Mouse (Mus musculus) liver, embryonic 13.5 days (tissue): ENCODE measurements around the gene Usp29. TPM values are rescaled to one million over a fixed set of nuclear protein-coding genes. Genes with fewer than 3 reads are reported as not detected.
A peak's percentile ranks its signal among the peaks of the same experiment; 100 is the strongest.

ENCODE experiments used
- ATAC-seq: fragments of 200-750 bp; cut with Nextera tagmentation; 2 replicates; pipeline ENCODE4 v1.8.0; 2017; ENCODE audit warnings: low read depth, mild to moderate bottlenecking, moderate number of reproducible peaks, moderate library complexity
- DNase-seq: peaks from one replicate; pipeline ENCODE4 v3.0.0; 2022
- H3K27ac ChIP-seq: fragments of 300-500 bp; sonication (generic); 2 replicates; pipeline ENCODE4 v1.5.1; 2015; ENCODE audit warnings: moderate library complexity, mild to moderate bottlenecking, inconsistent platforms
- H3K27me3 ChIP-seq: fragments of 300-500 bp; sonication (generic); 2 replicates; pipeline ENCODE4 v1.6.1; 2015; ENCODE audit warnings: mild to moderate bottlenecking, inconsistent platforms
- H3K36me3 ChIP-seq: fragments of 300-500 bp; sonication (generic); 2 replicates; pipeline ENCODE4 v1.6.1; 2015; ENCODE audit warnings: mild to moderate bottlenecking, inconsistent platforms
- H3K4me1 ChIP-seq: fragments of 300-500 bp; sonication (generic); replicated peaks from 2 replicates; pipeline ENCODE4 v1.6.1; 2015; ENCODE audit warnings: inconsistent platforms
- H3K4me2 ChIP-seq: fragments of 300-500 bp; sonication (generic); 2 replicates; pipeline ENCODE4 v1.6.1; 2015; ENCODE audit warnings: inconsistent platforms, mild to moderate bottlenecking, moderate library complexity
- H3K4me3 ChIP-seq: fragments of 300-500 bp; sonication (generic); replicated peaks from 2 replicates; pipeline ENCODE4 v1.5.1; 2015; ENCODE audit warnings: mild to moderate bottlenecking, inconsistent platforms
- H3K9ac ChIP-seq: fragments of 300-500 bp; sonication (generic); 2 replicates; pipeline ENCODE4 v1.6.1; 2015; ENCODE audit warnings: mild to moderate bottlenecking, inconsistent platforms
- H3K9me3 ChIP-seq: fragments of 300-500 bp; sonication (generic); replicated peaks from 2 replicates; pipeline ENCODE4 v1.6.1; 2016; ENCODE audit warnings: inconsistent platforms
- WGBS: fragments of 180-500 bp; shearing (Covaris S2); methylation state at CpG from one replicate; pipeline ENCODE4 v1.1.7; 2015; ENCODE audit not compliant: insufficient replicate concordance; 5-methylcytosine and 5-hydroxymethylcytosine counted together
- polyA plus RNA-seq: library from polyadenylated mRNA; unstranded; fragments of >200 nt; fragmentation: Nextera tagmentation; extraction: Ambion mirVana; gene quantifications from 2 replicates; pipeline ENCODE4 v1.2.1, GENCODE M21; 2015

Gene Usp29
- polyA plus RNA-seq, 1 experiment from 2014 or later: 1.9 TPM

DNA sequence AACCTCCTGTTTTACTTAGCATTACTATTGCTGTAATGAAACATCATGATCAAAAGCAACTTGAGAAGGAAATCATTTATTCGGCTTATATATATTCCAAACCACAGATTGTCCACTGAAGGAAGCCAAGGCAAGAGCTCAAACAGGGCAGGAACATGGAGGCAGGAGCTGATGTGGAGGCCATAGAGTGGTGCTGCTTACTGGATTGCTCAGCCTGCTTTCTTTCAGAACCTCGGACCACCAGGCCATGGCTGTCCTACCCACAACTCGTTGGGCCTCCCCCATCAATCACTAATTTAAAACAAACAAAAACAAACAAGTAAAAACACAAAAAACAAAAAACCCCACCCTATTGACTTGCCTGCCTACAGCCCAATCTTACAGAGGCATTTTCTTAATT lies 119.9 kb downstream of the Usp29 start:
- no peak for DNase-seq
- no peak overlapping the region for H3K4me2 ChIP-seq
- no peak overlapping the region; the same call in 1 of the 2 replicates for H3K27ac ChIP-seq
- peaks cover 2% of the 10 kb centered on the region; the same call in 1 of the 2 replicates for H3K4me1 ChIP-seq
- H3K9ac ChIP-seq: no peak overlapping the region
- whole genome bisulfite sequencing: 54% methylated on average over 3 of the region's 3 CpGs
- no peaks in the 10 kb centered on the region for H3K27me3 ChIP-seq
- no peaks in the 10 kb centered on the region for H3K36me3 ChIP-seq
- H3K4me3 ChIP-seq: no peak overlapping the region
- ATAC-seq: no peak
- no peaks in the 10 kb centered on the region for H3K9me3 ChIP-seq

DNA sequence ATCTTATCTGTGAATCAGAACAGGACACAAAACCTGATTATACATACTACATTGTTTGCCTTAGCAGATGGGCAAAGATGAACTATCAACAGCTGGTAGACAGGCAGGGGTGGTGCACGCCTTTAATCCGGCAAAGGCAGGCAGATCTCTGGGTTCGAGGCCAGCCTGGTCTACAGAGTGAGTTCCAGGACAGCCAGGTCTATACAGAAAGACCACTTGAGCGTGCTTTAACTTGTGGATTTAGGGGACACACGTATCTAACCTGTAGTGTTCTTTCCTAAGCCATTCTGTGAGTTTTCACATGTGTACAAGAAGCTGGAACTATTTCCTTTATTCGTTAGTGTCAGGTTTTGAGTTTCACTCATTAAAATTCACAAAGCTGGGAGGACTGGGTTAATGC lies 120.9 kb downstream of the Usp29 start:
- Histone ChIP-seq H3K9me3 (no peaks in the 10 kb centered on the region), H3K27ac (no peak overlapping the region), H3K36me3 (no peaks in the 10 kb centered on the region), H3K9ac (no peak overlapping the region), H3K4me2 (no peak overlapping the region), H3K4me3 (no peak overlapping the region), H3K27me3 (no peaks in the 10 kb centered on the region), H3K4me1 (peaks cover 2% of the 10 kb centered on the region; the same call in 1 of the 2 replicates)
- WGBS: 55% methylated on average over 6 of the region's 6 CpGs
- no peak for DNase-seq
- ATAC-seq: no peak

DNA sequence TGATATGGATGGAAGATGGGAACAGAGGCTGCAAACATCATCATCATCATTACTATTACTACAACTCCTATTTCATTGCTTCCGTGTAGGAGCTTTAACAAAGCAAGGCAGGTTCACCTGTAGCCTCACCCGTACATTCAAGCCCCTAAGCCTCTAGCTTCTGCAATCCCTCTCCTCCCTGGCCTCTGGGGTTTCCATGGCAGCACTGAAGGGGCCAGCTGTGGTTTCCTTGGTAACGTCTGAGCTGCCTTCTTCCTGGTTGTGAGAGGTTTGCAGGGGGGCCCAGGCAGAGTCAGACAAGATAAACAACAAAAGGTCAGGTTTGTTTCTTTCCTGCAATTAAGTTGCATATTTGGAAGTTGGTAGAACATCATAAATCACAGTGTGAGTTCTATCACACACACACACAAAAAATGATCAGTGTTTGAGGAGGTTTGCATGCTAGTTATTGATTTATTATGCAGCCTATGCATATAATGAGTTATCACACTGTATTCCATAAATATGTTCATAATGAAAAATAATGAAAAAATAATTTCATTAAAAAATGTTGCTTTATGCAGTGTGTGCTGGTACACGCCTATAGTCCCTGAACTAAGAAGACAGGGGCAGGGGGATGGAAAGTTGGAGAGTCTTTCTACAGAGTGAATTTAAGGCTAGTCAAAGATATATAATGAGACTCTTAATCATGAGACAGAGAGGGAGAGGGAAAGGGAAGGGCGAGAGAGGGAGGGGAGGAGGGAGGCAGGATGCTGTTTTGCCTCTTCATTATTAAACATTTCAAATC lies 121.5 kb downstream of the Usp29 start:
- Histone ChIP-seq H3K4me1 (peaks cover 2% of the 10 kb centered on the region; the same call in 1 of the 2 replicates), H3K9ac (no peak overlapping the region), H3K27me3 (no peaks in the 10 kb centered on the region), H3K9me3 (no peaks in the 10 kb centered on the region), H3K27ac (no peak overlapping the region), H3K36me3 (no peaks in the 10 kb centered on the region), H3K4me3 (no peak overlapping the region), H3K4me2 (no peak overlapping the region)
- no peak for DNase-seq
- no peak for ATAC-seq
- 32% methylated on average over 5 of the region's 5 CpGs for WGBS

DNA sequence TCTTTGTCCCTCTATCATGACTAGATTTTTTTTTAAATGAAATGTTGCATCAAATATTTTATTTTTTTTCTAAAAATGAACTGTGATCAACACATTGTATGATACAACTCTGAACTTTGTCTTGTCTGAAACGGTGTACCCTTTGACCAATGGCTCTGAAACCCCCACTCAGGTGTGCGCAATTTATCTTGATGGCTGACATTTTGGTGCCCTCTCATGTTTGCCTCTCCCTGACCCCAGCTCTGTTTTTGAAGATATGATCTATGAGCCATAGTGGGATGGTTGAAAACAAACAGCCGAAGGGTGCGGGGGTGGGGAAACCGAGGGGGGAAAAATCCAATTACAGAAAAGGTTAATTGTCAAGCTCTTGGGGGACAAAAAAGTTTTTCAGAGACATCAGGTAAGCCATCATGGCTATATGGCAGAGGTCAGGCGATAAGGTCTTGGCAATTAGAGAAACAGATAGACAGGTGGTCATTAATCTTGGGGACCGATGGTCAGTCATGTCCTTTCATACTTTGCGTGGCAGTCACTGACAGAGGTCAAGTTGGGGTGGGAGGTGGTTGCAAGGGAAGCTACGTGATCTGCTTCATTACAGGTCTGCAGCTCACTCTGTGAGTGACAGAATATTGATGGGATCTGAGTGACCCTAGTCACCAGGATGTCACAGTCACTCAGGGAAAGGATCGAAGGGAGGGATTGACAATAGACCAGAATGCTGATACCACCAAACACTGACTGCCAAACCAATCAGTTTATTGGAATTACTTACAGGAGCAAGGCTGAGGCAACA lies 125.4 kb downstream of the Usp29 start:
- H3K4me3 ChIP-seq: no peak overlapping the region
- no peaks in the 10 kb centered on the region for H3K36me3 ChIP-seq
- ATAC-seq (peak; percentile 74), DNase-seq (no peak)
- H3K9ac ChIP-seq: no peak overlapping the region
- no peaks in the 10 kb centered on the region for H3K27me3 ChIP-seq
- WGBS: 67% methylated on average over 10 of the region's 10 CpGs
- H3K9me3 ChIP-seq: no peaks in the 10 kb centered on the region
- H3K4me2 ChIP-seq: no peak overlapping the region
- H3K27ac ChIP-seq: peak overlapping the region; percentile 24; the same call in 1 of the 2 replicates
- H3K4me1 ChIP-seq: peaks cover 2% of the 10 kb centered on the region; the same call in 1 of the 2 replicates

GRCm38 (mm10) chr7:6858694-6859270 lies 128.4 kb downstream of the Usp29 start:
- DNase-seq (no peak), ATAC-seq (no peak)
- peaks cover 6% of the 10 kb centered on the region; the same call in 1 of the 2 replicates for H3K4me1 ChIP-seq
- no peak overlapping the region for H3K4me3 ChIP-seq
- H3K4me2 ChIP-seq: no peak overlapping the region
- H3K9ac ChIP-seq: no peak overlapping the region
- no peak overlapping the region for H3K27ac ChIP-seq
- H3K27me3 ChIP-seq: no peaks in the 10 kb centered on the region
- 46% methylated on average over 5 of the region's 5 CpGs for WGBS
- H3K9me3 ChIP-seq: no peaks in the 10 kb centered on the region
- no peaks in the 10 kb centered on the region for H3K36me3 ChIP-seq

DNA sequence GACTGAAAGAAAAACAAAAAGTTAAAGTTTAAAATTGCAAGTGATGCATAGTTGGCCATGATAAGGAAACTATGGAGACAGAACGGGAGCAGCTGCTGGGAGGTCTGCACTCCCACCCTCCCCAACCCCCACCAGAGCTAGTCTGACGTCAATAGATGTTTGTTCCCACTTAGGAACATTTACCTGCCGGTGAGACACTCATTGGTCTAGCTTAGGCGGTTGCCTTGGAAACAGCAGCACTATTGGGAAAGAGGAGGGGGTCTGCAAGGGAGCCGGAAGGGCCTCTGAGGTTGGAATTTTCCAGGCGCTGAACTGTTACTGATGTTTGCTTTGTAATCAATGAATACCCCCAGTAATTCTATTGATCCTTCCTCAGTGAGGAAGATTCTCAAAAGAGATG lies 130.3 kb downstream of the Usp29 start:
- Histone ChIP-seq H3K27me3 (no peaks in the 10 kb centered on the region), H3K36me3 (no peaks in the 10 kb centered on the region), H3K27ac (no peak overlapping the region), H3K4me2 (no peak overlapping the region), H3K9me3 (no peaks in the 10 kb centered on the region), H3K4me1 (0 out of 2 replicates have a peak, but pooled peaks cover 4% of the 10 kb centered on the region), H3K9ac (no peak overlapping the region), H3K4me3 (no peak overlapping the region)
- WGBS: 26% methylated on average over 6 of the region's 6 CpGs
- ATAC-seq (peak; percentile 73), DNase-seq (no peak)

GRCm38 (mm10) chr7:6866351-6866750 lies 136.0 kb downstream of the Usp29 start:
- Histone ChIP-seq H3K27me3 (no peaks in the 10 kb centered on the region), H3K9me3 (no peaks in the 10 kb centered on the region), H3K4me1 (0 out of 2 replicates have a peak, but pooled peaks cover 4% of the 10 kb centered on the region), H3K4me2 (no peak overlapping the region), H3K9ac (no peak overlapping the region), H3K36me3 (no peaks in the 10 kb centered on the region), H3K4me3 (no peak overlapping the region), H3K27ac (no peak overlapping the region)
- DNase-seq: no peak
- ATAC-seq: no peak

GRCm38 (mm10) chr7:6868831-6869230 lies 138.5 kb downstream of the Usp29 start:
- no peak for ATAC-seq
- no peak overlapping the region for H3K27ac ChIP-seq
- 67% methylated on average over 3 of the region's 3 CpGs for WGBS

GRCm38 (mm10) chr7:6869556-6869955 lies 139.2 kb downstream of the Usp29 start:
- H3K4me3 ChIP-seq: no peak overlapping the region
- no peak overlapping the region for H3K27ac ChIP-seq
- no peak for DNase-seq
- H3K9ac ChIP-seq: no peak overlapping the region
- H3K36me3 ChIP-seq: no peaks in the 10 kb centered on the region
- no peak overlapping the region for H3K4me2 ChIP-seq
- H3K4me1 ChIP-seq: no peaks in the 10 kb centered on the region
- H3K27me3 ChIP-seq: no peaks in the 10 kb centered on the region
- no peak for ATAC-seq
- H3K9me3 ChIP-seq: no peaks in the 10 kb centered on the region
- 63% methylated on average over 1 of the region's 1 CpGs for WGBS

More at GRCm38 (mm10) chr7:6868831-6869230, 138.5 kb downstream of the Usp29 start:
- Histone ChIP-seq H3K4me3 (no peak overlapping the region), H3K9me3 (no peaks in the 10 kb centered on the region), H3K27me3 (no peaks in the 10 kb centered on the region), H3K9ac (no peak overlapping the region), H3K4me2 (no peak overlapping the region), H3K4me1 (no peaks in the 10 kb centered on the region), H3K36me3 (no peaks in the 10 kb centered on the region)
- DNase-seq: no peak

DNA sequence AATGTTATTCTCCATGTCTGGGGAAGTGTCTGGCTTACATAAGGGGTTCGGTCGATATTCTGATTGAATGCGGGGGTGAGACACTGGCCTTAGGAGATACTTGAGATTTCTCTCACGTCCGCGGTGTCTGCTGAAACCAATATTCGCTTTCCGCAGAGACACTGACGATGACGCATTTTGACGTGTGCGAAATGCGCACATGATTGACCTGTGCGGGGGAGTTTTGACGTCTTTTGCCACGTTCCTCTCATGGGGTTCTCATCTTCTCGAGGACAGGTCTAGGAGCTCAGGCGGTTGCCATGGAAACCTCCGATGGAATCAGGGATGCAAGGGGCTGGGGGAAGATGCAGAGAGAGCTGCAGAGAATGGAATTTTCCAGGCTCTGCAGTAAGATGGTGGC lies 144.1 kb downstream of the Usp29 start:
- no peaks in the 10 kb centered on the region for H3K36me3 ChIP-seq
- DNase-seq (no peak), ATAC-seq (no peak)
- WGBS: 74% methylated on average over 19 of the region's 19 CpGs
- no peaks in the 10 kb centered on the region for H3K27me3 ChIP-seq
- H3K4me3 ChIP-seq: no peak overlapping the region
- H3K27ac ChIP-seq: no peak overlapping the region
- H3K9me3 ChIP-seq: no peaks in the 10 kb centered on the region
- no peak overlapping the region for H3K9ac ChIP-seq
- H3K4me2 ChIP-seq: no peak overlapping the region
- no peaks in the 10 kb centered on the region for H3K4me1 ChIP-seq

DNA sequence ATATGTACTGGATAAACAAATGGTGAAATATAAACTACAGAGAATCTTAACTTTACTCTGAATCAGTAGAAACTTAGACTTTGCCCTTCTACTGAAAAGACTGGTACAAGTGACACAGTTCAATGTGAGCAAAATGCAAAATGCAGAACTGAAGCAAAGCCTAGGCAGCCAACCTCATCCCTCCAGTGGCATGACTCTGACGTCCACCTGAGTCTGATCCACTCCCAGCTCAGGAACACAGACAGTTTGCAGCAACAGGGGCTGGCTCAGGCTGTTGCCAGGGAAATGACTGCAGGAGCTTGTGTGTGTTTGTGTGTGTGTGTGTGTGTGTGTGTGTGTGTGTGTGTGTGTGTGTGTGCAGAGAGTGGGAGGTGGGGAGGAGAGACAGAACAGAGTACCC lies 147.8 kb downstream of the Usp29 start:
- Histone ChIP-seq H3K9ac (no peak overlapping the region), H3K27me3 (no peaks in the 10 kb centered on the region), H3K36me3 (no peaks in the 10 kb centered on the region), H3K4me1 (no peaks in the 10 kb centered on the region), H3K4me3 (no peak overlapping the region), H3K9me3 (no peaks in the 10 kb centered on the region), H3K27ac (no peak overlapping the region), H3K4me2 (no peak overlapping the region)
- 0 out of 2 replicates have a peak, but pooled peaks have one; percentile 18 for ATAC-seq
- no peak for DNase-seq
- WGBS: 27% methylated on average over 1 of the region's 1 CpGs
